Mouse (Mus musculus) ES-Bruce4 (cell line): ENCODE results near the gene Cklf. TPM values are rescaled to one million over a fixed set of nuclear protein-coding genes. Genes with fewer than 3 reads are reported as not detected.
"Not testable (repeated sequence)": the region's sequence is repeated elsewhere in the genome, so short reads cannot be mapped to it uniquely, and the experiment has no call there.

Source experiments
- H3K27ac ChIP-seq: 2 replicates; pipeline ENCODE4 v1.5.1; 2012; ENCODE audit warnings: low read length, inconsistent platforms; ENCODE audit not compliant: insufficient read depth
- H3K27me3 ChIP-seq: 2 replicates; pipeline ENCODE4 v1.6.1; 2012; ENCODE audit warnings: mild to moderate bottlenecking, low read length, inconsistent platforms; ENCODE audit not compliant: control insufficient read depth, poor library complexity, insufficient read depth, severe bottlenecking
- H3K36me3 ChIP-seq: 2 replicates; pipeline ENCODE4 v1.6.1; 2012; ENCODE audit warnings: inconsistent platforms, mild to moderate bottlenecking, low read length, moderate library complexity; ENCODE audit not compliant: control insufficient read depth, poor library complexity, insufficient read depth, severe bottlenecking
- H3K4me1 ChIP-seq: one replicate; pipeline ENCODE4 v1.8.1; 2011; ENCODE audit warnings: low read length; ENCODE audit not compliant: control insufficient read depth, insufficient read depth
- H3K4me3 ChIP-seq: 2 replicates; pipeline ENCODE4 v1.5.1; 2011; ENCODE audit warnings: low read depth, mild to moderate bottlenecking, low read length
- H3K9ac ChIP-seq: 2 replicates; pipeline ENCODE4 v1.6.1; 2012; ENCODE audit warnings: low read depth, mild to moderate bottlenecking, inconsistent platforms; ENCODE audit not compliant: poor library complexity, severe bottlenecking
- H3K9me3 ChIP-seq: replicated peaks from 2 replicates; pipeline ENCODE4 v1.6.1; 2012; ENCODE audit warnings: mild to moderate bottlenecking, low read length, inconsistent platforms; ENCODE audit not compliant: control insufficient read depth, poor library complexity, insufficient read depth, severe bottlenecking
- CTCF ChIP-seq: IDR thresholded peaks from one replicate; pipeline ENCODE4 v1.8.1; 2011; ENCODE audit warnings: low read depth, low read length
- EP300 ChIP-seq: IDR thresholded peaks from 2 replicates; pipeline ENCODE4 v1.6.1; 2011; ENCODE audit warnings: low read depth, low read length; ENCODE audit not compliant: insufficient read depth
- POLR2A ChIP-seq: IDR thresholded peaks from one replicate; pipeline ENCODE4 v1.8.1; 2011; ENCODE audit warnings: low read length; ENCODE audit not compliant: insufficient read depth
- polyA plus RNA-seq: library from polyadenylated mRNA; stranded (reverse); fragments of >200 nt; gene quantifications from 2 replicates; pipeline ENCODE4 v1.2.4, GENCODE M21; 2011; ENCODE audit warnings: low read depth; ENCODE audit not compliant: missing spikeins, insufficient read depth, insufficient read length

Cklf gene
- polyA plus RNA-seq, 1 experiment, result 20.4 TPM

DNA sequence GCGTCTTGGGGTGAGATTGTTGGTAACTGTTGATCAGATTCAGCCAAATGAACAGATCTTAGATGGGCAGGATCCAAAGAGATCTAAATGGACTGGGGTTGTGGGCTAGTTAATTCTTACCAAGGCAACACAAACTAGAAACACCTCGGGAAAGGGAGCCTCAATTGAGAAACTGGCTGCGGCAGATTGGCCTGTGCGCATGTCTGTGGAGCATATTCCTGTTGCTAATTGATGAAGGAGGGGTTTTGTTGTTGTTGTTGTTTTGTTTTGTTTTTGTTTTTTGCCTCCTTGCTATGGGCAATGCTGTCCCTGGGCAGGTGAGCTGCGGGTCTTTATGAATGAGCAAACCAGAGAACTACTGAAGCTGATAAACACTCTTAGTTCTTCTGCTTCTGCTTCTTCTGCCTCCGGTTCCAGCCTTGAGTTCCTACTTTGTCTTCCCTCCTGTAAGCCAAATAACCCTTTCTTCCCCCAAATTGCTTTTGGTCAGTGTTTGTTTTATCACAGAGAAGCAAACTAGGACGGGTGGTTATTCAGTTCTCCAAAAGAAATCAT lies 1.1 kb upstream of the Cklf start:
- no peaks in the 10 kb centered on the region for H3K27me3 ChIP-seq
- H3K4me1 ChIP-seq, result no peaks in the 10 kb centered on the region
- no peak for TF ChIP-seq EP300
- no peak for TF ChIP-seq CTCF
- TF ChIP-seq POLR2A, result no peak
- H3K4me3 ChIP-seq, result no peak overlapping the region
- no peak overlapping the region for H3K27ac ChIP-seq
- H3K36me3 ChIP-seq, result no peaks in the 10 kb centered on the region
- no peak overlapping the region for H3K9ac ChIP-seq
- H3K9me3 ChIP-seq, result no peaks in the 10 kb centered on the region

DNA sequence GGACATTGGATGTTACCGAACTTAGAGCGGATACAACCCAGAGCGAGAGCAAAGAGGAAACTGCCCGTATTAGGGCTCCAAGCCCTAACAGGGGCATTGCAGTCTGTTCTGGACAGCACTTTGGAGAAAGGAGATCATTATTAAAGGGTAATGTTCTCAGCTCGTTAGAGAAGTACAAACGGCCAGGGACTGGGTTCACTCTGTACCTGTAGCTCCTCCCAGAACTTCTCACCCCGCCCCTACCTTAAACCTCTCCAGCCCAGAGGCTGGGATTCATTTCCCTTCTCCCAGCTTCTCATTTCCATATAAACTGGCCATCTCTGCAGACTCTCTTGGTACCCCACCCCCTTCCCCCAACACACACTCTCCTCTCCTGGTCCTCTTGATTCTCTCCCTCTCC lies 800 bp downstream of the Cklf start:
- Histone ChIP-seq H3K4me1 (no peaks in the 10 kb centered on the region), H3K9me3 (no peaks in the 10 kb centered on the region), H3K27me3 (no peaks in the 10 kb centered on the region), H3K9ac (peak overlapping the region; percentile 60), H3K27ac (no peak overlapping the region), H3K36me3 (no peaks in the 10 kb centered on the region), H3K4me3 (peak overlapping the region; percentile 95)
- TF ChIP-seq CTCF (no peak), EP300 (no peak), POLR2A (no peak)

DNA sequence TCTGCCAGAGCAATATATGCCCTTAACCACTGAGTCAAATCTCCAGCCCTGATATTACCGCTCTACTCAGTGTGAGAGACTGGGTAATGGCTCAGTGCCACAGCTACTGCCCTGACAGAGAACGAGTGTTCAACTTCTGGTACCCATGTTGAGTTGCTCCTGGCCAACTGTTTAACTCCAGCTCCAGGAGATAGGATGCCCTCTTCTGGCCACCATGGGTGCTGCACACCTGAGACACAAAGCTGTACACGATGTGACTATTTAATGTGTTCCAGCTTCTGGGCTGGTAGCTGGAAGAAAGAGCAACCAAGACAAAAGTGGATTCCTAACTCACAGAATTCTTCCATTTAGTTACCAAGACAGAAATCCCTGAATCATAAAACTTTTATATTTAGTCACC lies 2.4 kb downstream of the Cklf start:
- H3K27me3 ChIP-seq, result no peaks in the 10 kb centered on the region
- no peak overlapping the region for H3K9ac ChIP-seq
- H3K27ac ChIP-seq, result no peak overlapping the region
- H3K36me3 ChIP-seq, result peaks cover 2% of the 10 kb centered on the region
- TF ChIP-seq EP300, result no peak
- no peak for TF ChIP-seq POLR2A
- TF ChIP-seq CTCF, result peak; percentile 81
- H3K4me1 ChIP-seq, result no peaks in the 10 kb centered on the region
- H3K9me3 ChIP-seq, result no peaks in the 10 kb centered on the region
- no peak overlapping the region for H3K4me3 ChIP-seq

DNA sequence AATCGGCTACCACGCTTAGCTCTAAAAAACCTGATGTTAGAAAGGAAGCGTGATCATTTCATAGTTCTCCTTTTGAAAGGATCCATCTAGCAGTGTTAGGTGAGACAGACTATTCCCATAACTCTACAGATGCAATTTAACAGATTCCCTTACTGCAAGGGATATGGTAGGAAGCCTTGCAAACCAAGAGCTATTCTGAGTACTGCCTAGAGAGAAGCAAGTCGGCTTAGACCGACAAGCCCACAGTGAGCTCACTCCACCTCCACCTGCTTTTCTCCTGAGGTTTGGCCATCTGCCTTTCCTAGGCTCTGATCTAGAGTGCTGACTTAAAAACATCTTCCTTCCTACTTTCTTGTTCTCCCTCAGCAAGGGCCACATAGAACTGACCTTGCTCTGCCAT lies 11.1 kb downstream of the Cklf start:
- H3K27me3 ChIP-seq, H3K9ac ChIP-seq, H3K9me3 ChIP-seq, H3K27ac ChIP-seq, H3K36me3 ChIP-seq, H3K4me3 ChIP-seq, H3K4me1 ChIP-seq: not testable (repeated sequence)

DNA sequence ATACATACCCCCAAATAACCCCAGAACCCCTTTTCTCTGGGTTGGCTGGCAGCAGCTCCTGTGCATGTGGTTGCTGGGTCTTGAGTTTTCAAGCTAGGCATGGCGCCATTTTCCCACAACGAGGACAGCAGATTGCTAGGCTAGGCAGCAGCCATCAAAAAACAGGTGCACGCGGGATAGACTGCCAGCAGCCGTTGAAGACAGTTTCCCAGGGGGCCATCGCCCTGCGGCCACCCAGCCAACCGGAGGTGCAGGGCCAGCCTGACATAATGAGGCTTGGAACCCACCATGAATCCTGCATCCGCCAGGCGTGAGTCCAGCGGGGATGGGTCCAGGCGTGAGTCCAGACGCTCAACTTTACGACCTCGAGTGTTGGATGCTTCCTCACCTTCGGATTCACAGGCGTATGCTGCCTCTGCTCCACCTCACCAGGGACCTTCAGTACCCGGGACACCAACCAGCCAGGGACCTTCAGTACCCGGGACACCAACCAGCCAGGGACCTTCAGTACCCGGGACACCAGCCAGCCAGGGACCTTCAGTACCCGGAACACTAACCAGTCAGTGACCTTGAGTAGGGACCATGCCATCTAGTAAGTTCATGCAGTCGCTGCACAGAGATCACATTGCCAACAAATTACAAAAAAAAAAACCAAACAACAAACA lies 13.7 kb downstream of the Cklf start:
- not testable (repeated sequence) for H3K27me3 ChIP-seq, H3K27ac ChIP-seq, H3K9ac ChIP-seq, H3K4me1 ChIP-seq, H3K4me3 ChIP-seq, H3K36me3 ChIP-seq
- H3K9me3 ChIP-seq, result peaks cover 10% of the 10 kb centered on the region

DNA sequence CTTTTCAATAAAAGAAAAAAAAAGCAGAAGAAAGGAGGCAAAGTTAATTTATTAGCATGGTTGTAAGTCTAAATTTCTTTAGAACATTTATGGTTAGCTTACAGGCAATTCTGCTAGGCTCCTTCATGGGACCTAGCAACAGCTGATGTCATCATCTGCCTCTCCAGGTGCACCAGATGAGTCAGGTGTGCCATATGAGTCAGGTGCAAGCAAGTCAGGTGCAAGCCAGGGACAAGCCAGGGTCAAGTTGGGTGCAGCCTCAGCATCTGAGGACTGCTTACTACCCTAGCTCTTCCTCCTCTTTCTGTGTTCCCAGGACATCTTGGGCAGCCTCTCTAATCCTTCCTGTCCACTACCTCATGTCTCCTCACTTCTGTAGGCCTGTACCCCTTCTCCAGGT lies 17.7 kb downstream of the Cklf start:
- peaks cover 21% of the 10 kb centered on the region for H3K9me3 ChIP-seq
- H3K27me3 ChIP-seq, result no peaks in the 10 kb centered on the region
- no peak overlapping the region for H3K9ac ChIP-seq
- H3K4me1 ChIP-seq, result no peaks in the 10 kb centered on the region
- H3K27ac ChIP-seq, result no peak overlapping the region
- H3K4me3 ChIP-seq, result no peak overlapping the region
- H3K36me3 ChIP-seq, result 0 out of 2 replicates have a peak, but pooled peaks cover 2% of the 10 kb centered on the region
- TF ChIP-seq POLR2A (no peak), EP300 (no peak), CTCF (no peak)
